Mouse (Mus musculus) lung, embryonic 15.5 days (tissue): ENCODE measurements around the gene Lrp10. TPM values are rescaled to one million over a fixed set of nuclear protein-coding genes. Genes with fewer than 3 reads are reported as not detected.

Experiments used
- ATAC-seq: fragments of 200-750 bp; cut with Nextera tagmentation; 2 replicates; pipeline ENCODE4 v1.8.0; 2017; ENCODE audit warnings: moderate number of reproducible peaks, borderline replicate concordance; ENCODE audit not compliant: low FRiP score, low TSS enrichment; ENCODE audit errors: extremely low read depth
- H3K27ac ChIP-seq: fragments of 300-500 bp; sonication (generic); 2 replicates; pipeline ENCODE4 v1.5.1; 2015; ENCODE audit warnings: moderate library complexity, mild to moderate bottlenecking, inconsistent platforms
- H3K27me3 ChIP-seq: fragments of 300-500 bp; sonication (generic); 2 replicates; pipeline ENCODE4 v1.6.1; 2015; ENCODE audit warnings: inconsistent platforms
- H3K36me3 ChIP-seq: fragments of 300-500 bp; sonication (generic); 2 replicates; pipeline ENCODE4 v1.6.1; 2015; ENCODE audit warnings: inconsistent platforms
- H3K4me1 ChIP-seq: fragments of 300-500 bp; sonication (generic); 2 replicates; pipeline ENCODE4 v1.6.1; 2015; ENCODE audit warnings: inconsistent platforms
- H3K4me2 ChIP-seq: fragments of 300-500 bp; sonication (generic); 2 replicates; pipeline ENCODE4 v1.6.1; 2015; ENCODE audit warnings: inconsistent platforms, mild to moderate bottlenecking, moderate library complexity
- H3K4me3 ChIP-seq: fragments of 300-500 bp; sonication (generic); 2 replicates; pipeline ENCODE4 v1.5.1; 2015; ENCODE audit warnings: mild to moderate bottlenecking, inconsistent platforms
- H3K9ac ChIP-seq: fragments of 300-500 bp; sonication (generic); 2 replicates; pipeline ENCODE4 v1.6.1; 2015; ENCODE audit warnings: inconsistent platforms
- H3K9me3 ChIP-seq: fragments of 300-500 bp; sonication (generic); 2 replicates; pipeline ENCODE4 v1.6.1; 2016; ENCODE audit warnings: inconsistent platforms
- WGBS: fragments of 180-500 bp; shearing (Covaris S2); methylation state at CpG from one replicate; pipeline ENCODE4 v1.1.7; 2015; 5-methylcytosine and 5-hydroxymethylcytosine counted together
- polyA plus RNA-seq: library from polyadenylated mRNA; unstranded; fragments of >200 nt; fragmentation: Nextera tagmentation; extraction: Ambion mirVana; gene quantifications from 2 replicates; pipeline ENCODE4 v1.2.1, GENCODE M21; 2015

Lrp10 gene
- polyA plus RNA-seq, 1 experiment from 2014 or later = 57.5 TPM

GRCm38 (mm10) chr14:54481402-54481801 lies 17.5 kb downstream of the Lrp10 start:
- H3K9me3 ChIP-seq = no peaks in the 10 kb centered on the region
- no peak overlapping the region for H3K4me3 ChIP-seq
- H3K9ac ChIP-seq = no peak overlapping the region
- no peak overlapping the region for H3K27ac ChIP-seq
- H3K4me1 ChIP-seq = peaks cover 22% of the 10 kb centered on the region
- WGBS = 68% methylated on average over 8 of the region's 8 CpGs
- H3K36me3 ChIP-seq = no peaks in the 10 kb centered on the region
- no peak overlapping the region for H3K4me2 ChIP-seq
- ATAC-seq = no peak
- H3K27me3 ChIP-seq = peaks cover 33% of the 10 kb centered on the region

GRCm38 (mm10) chr14:54482498-54482897 lies 18.6 kb downstream of the Lrp10 start:
- no peak overlapping the region for H3K4me2 ChIP-seq
- H3K4me1 ChIP-seq = peaks cover 11% of the 10 kb centered on the region
- 47% methylated on average over 9 of the region's 9 CpGs for WGBS
- H3K27ac ChIP-seq = no peak overlapping the region
- peaks cover 30% of the 10 kb centered on the region for H3K27me3 ChIP-seq
- no peaks in the 10 kb centered on the region for H3K36me3 ChIP-seq
- no peaks in the 10 kb centered on the region for H3K9me3 ChIP-seq
- no peak for ATAC-seq
- H3K9ac ChIP-seq = no peak overlapping the region
- no peak overlapping the region for H3K4me3 ChIP-seq

- no peak for ATAC-seq
- no peak overlapping the region for H3K4me3 ChIP-seq
- H3K27me3 ChIP-seq = 0 out of 2 replicates have a peak, but pooled peaks cover under 1% of the 10 kb centered on the region
- no peaks in the 10 kb centered on the region for H3K36me3 ChIP-seq
- H3K27ac ChIP-seq = no peak overlapping the region
- 91% methylated on average over 7 of the region's 7 CpGs for WGBS
- H3K9ac ChIP-seq = no peak overlapping the region
- no peaks in the 10 kb centered on the region for H3K9me3 ChIP-seq
- H3K4me1 ChIP-seq = no peaks in the 10 kb centered on the region
- H3K4me2 ChIP-seq = no peak overlapping the region
Observed at GRCm38 (mm10) chr14:54485899-54486298, 22.0 kb downstream of the Lrp10 start.

- no peak for ATAC-seq
- 56% methylated on average over 2 of the region's 2 CpGs for WGBS
Observed at GRCm38 (mm10) chr14:54487732-54488131, 23.8 kb downstream of the Lrp10 start.

GRCm38 (mm10) chr14:54488350-54488749 lies 24.4 kb downstream of the Lrp10 start:
- no peak overlapping the region for H3K4me3 ChIP-seq
- H3K36me3 ChIP-seq = no peaks in the 10 kb centered on the region
- no peak overlapping the region for H3K27ac ChIP-seq
- no peaks in the 10 kb centered on the region for H3K4me1 ChIP-seq
- no peak for ATAC-seq
- H3K9ac ChIP-seq = no peak overlapping the region
- no peaks in the 10 kb centered on the region for H3K9me3 ChIP-seq
- no peak overlapping the region for H3K4me2 ChIP-seq
- no peaks in the 10 kb centered on the region for H3K27me3 ChIP-seq

More at GRCm38 (mm10) chr14:54487732-54488131, 23.8 kb downstream of the Lrp10 start:
- H3K27me3 ChIP-seq = no peaks in the 10 kb centered on the region
- no peaks in the 10 kb centered on the region for H3K36me3 ChIP-seq
- no peak overlapping the region for H3K9ac ChIP-seq
- no peak overlapping the region for H3K4me3 ChIP-seq
- no peak overlapping the region for H3K4me2 ChIP-seq
- no peak overlapping the region for H3K27ac ChIP-seq
- H3K4me1 ChIP-seq = no peaks in the 10 kb centered on the region
- H3K9me3 ChIP-seq = no peaks in the 10 kb centered on the region

- H3K9ac ChIP-seq = no peak overlapping the region
- 63% methylated on average over 18 of the region's 18 CpGs for WGBS
- no peak overlapping the region for H3K4me3 ChIP-seq
- no peaks in the 10 kb centered on the region for H3K9me3 ChIP-seq
- peak; percentile 69; the same call in 1 of the 2 replicates for ATAC-seq
- H3K27ac ChIP-seq = no peak overlapping the region
- H3K27me3 ChIP-seq = no peaks in the 10 kb centered on the region
- H3K4me2 ChIP-seq = no peak overlapping the region
- H3K4me1 ChIP-seq = no peaks in the 10 kb centered on the region
- H3K36me3 ChIP-seq = no peaks in the 10 kb centered on the region
Observed at GRCm38 (mm10) chr14:54492345-54493131, 28.6 kb downstream of the Lrp10 start.

- H3K4me3 ChIP-seq = no peak overlapping the region
- H3K27me3 ChIP-seq = no peaks in the 10 kb centered on the region
- H3K36me3 ChIP-seq = no peaks in the 10 kb centered on the region
- no peaks in the 10 kb centered on the region for H3K4me1 ChIP-seq
- 88% methylated on average over 5 of the region's 5 CpGs for WGBS
- no peaks in the 10 kb centered on the region for H3K9me3 ChIP-seq
- H3K9ac ChIP-seq = no peak overlapping the region
- no peak for ATAC-seq
- H3K4me2 ChIP-seq = no peak overlapping the region
- H3K27ac ChIP-seq = no peak overlapping the region
Observed at GRCm38 (mm10) chr14:54493236-54493635, 29.3 kb downstream of the Lrp10 start.

- no peaks in the 10 kb centered on the region for H3K9me3 ChIP-seq
- WGBS = 0% methylated on average over 3 of the region's 3 CpGs
- H3K4me1 ChIP-seq = no peaks in the 10 kb centered on the region
- no peak overlapping the region for H3K9ac ChIP-seq
- H3K27ac ChIP-seq = no peak overlapping the region
- H3K4me2 ChIP-seq = no peak overlapping the region
- no peaks in the 10 kb centered on the region for H3K27me3 ChIP-seq
- no peak; the same call in 1 of the 2 replicates for ATAC-seq
- no peak overlapping the region for H3K4me3 ChIP-seq
- H3K36me3 ChIP-seq = no peaks in the 10 kb centered on the region
Observed at GRCm38 (mm10) chr14:54494234-54494633, 30.3 kb downstream of the Lrp10 start.

- no peak for ATAC-seq
- H3K4me1 ChIP-seq = no peaks in the 10 kb centered on the region
- H3K36me3 ChIP-seq = no peaks in the 10 kb centered on the region
- 80% methylated on average over 14 of the region's 14 CpGs for WGBS
- H3K27me3 ChIP-seq = no peaks in the 10 kb centered on the region
- H3K4me2 ChIP-seq = no peak overlapping the region
- H3K27ac ChIP-seq = no peak overlapping the region
- H3K4me3 ChIP-seq = no peak overlapping the region
- no peaks in the 10 kb centered on the region for H3K9me3 ChIP-seq
- no peak overlapping the region for H3K9ac ChIP-seq
Observed at GRCm38 (mm10) chr14:54496706-54497105, 32.8 kb downstream of the Lrp10 start.

GRCm38 (mm10) chr14:54499330-54499729 lies 35.4 kb downstream of the Lrp10 start:
- H3K4me2 ChIP-seq = no peak overlapping the region
- no peak overlapping the region for H3K4me3 ChIP-seq
- no peaks in the 10 kb centered on the region for H3K36me3 ChIP-seq
- ATAC-seq = no peak
- 36% methylated on average over 2 of the region's 2 CpGs for WGBS
- no peaks in the 10 kb centered on the region for H3K27me3 ChIP-seq
- H3K9ac ChIP-seq = no peak overlapping the region
- H3K4me1 ChIP-seq = no peaks in the 10 kb centered on the region
- H3K9me3 ChIP-seq = no peaks in the 10 kb centered on the region
- H3K27ac ChIP-seq = no peak overlapping the region

- 49% methylated on average over 2 of the region's 2 CpGs for whole genome bisulfite sequencing
- no peak for ATAC-seq
- no peaks in the 10 kb centered on the region for H3K4me1 ChIP-seq
Observed at GRCm38 (mm10) chr14:54501365-54501764, 37.4 kb downstream of the Lrp10 start.

GRCm38 (mm10) chr14:54503092-54503491 lies 39.2 kb downstream of the Lrp10 start:
- H3K36me3 ChIP-seq = peaks cover 17% of the 10 kb centered on the region
- ATAC-seq = no peak
- 72% methylated on average over 2 of the region's 2 CpGs for WGBS

More at GRCm38 (mm10) chr14:54501365-54501764, 37.4 kb downstream of the Lrp10 start:
- H3K4me3 ChIP-seq = no peak overlapping the region
- H3K9ac ChIP-seq = no peak overlapping the region
- H3K4me2 ChIP-seq = no peak overlapping the region
- no peaks in the 10 kb centered on the region for H3K9me3 ChIP-seq
- no peak overlapping the region for H3K27ac ChIP-seq
- no peaks in the 10 kb centered on the region for H3K36me3 ChIP-seq
- no peaks in the 10 kb centered on the region for H3K27me3 ChIP-seq

More at GRCm38 (mm10) chr14:54503092-54503491, 39.2 kb downstream of the Lrp10 start:
- H3K9ac ChIP-seq = no peak overlapping the region
- no peak overlapping the region for H3K4me3 ChIP-seq
- no peaks in the 10 kb centered on the region for H3K27me3 ChIP-seq
- H3K4me2 ChIP-seq = no peak overlapping the region
- no peaks in the 10 kb centered on the region for H3K4me1 ChIP-seq
- H3K27ac ChIP-seq = no peak overlapping the region
- no peaks in the 10 kb centered on the region for H3K9me3 ChIP-seq
